Mouse (Mus musculus) cortical plate, adult 2 months (tissue): ENCODE results near the gene Hmgcl. TPM values are rescaled to one million over a fixed set of nuclear protein-coding genes. Genes with fewer than 3 reads are reported as not detected.

Experiments
- H3K27ac ChIP-seq: fragments of 200-500 bp; 2 replicates; pipeline ENCODE4 v1.5.1; 2012; ENCODE audit warnings: low read length, control low read depth, inconsistent platforms; ENCODE audit not compliant: insufficient read depth
- H3K4me1 ChIP-seq: fragments of 200-500 bp; 2 replicates; pipeline ENCODE4 v1.6.1; 2011; ENCODE audit warnings: low read length; ENCODE audit not compliant: control insufficient read depth, insufficient read depth
- H3K4me3 ChIP-seq: fragments of 200-500 bp; 2 replicates; pipeline ENCODE4 v1.5.1; 2011; ENCODE audit warnings: mild to moderate bottlenecking, low read length, control low read depth; ENCODE audit not compliant: insufficient read depth
- CTCF ChIP-seq: fragments of 200-500 bp; IDR thresholded peaks from 2 replicates; pipeline ENCODE4 v1.5.1; 2011; ENCODE audit warnings: mild to moderate bottlenecking, control low read depth, low read length; ENCODE audit not compliant: insufficient read depth; ENCODE audit errors: extremely low read depth
- POLR2A ChIP-seq: fragments of 200-500 bp; IDR thresholded peaks from 2 replicates; pipeline ENCODE4 v1.6.1; 2011; ENCODE audit warnings: mild to moderate bottlenecking, low read length, control low read depth; ENCODE audit not compliant: insufficient read depth; ENCODE audit errors: extremely low read depth
- polyA plus RNA-seq: library from polyadenylated mRNA; depleted of rRNA; stranded (reverse); fragments of >200 nt; gene quantifications from 2 replicates; pipeline ENCODE4 v1.2.3, GENCODE M21; 2012

Hmgcl gene
- polyA plus RNA-seq, 1 experiment: 50.5 TPM

DNA sequence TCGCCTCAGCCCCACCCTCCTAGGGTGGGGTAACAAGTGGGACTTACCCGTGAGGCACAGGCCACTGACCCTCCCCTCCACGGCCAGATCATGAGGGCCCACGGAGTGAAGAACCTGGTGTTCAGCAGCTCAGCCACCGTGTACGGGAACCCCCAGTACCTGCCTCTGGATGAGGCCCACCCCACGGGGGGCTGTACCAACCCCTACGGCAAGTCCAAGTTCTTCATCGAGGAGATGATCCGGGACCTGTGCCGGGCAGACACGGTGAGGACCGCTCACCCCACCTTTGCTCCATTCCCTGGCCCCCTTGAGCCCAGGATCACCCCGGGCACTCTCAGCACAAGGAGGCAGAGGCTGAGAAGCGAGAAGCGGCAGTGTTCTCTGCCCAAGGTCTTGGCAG lies 20.0 kb downstream of the Hmgcl start:
- Histone ChIP-seq H3K4me1 (peaks cover under 1% of the 10 kb centered on the region; the same call in 1 of the 2 replicates), H3K27ac (no peak overlapping the region), H3K4me3 (no peak overlapping the region)
- TF ChIP-seq CTCF: no peak
- TF ChIP-seq POLR2A: no peak

DNA sequence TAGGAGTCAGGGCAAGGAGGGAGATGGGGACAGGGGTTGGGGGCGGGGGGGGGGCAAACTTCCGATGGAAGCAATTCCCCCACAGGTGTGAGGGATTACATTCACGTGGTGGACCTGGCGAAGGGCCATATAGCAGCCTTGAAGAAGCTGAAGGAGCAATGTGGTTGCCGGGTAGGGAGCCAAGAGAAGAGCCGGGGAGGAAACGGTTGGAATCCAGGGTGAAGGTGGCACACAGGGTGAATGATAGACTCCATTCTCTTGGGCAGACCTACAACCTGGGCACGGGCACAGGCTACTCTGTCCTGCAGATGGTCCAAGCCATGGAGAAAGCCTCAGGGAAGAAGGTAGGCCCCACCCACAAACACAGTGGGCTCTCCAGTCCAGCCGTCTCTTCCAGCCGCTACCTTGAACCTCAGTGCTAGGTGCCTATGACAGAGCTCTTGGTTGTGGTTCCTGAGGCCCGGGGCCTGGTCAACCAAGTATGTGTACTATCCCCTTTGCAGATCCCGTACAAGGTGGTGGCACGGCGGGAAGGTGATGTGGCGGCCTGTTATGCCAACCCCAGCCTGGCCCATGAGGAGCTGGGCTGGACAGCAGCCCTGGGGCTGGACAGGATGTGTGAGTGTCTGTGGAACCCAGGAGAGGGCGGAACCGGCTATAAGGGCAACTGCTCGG lies 21.0 kb downstream of the Hmgcl start:
- TF ChIP-seq POLR2A: no peak
- no peak for TF ChIP-seq CTCF
- H3K4me1 ChIP-seq: peaks cover 3% of the 10 kb centered on the region; the same call in 1 of the 2 replicates
- no peak overlapping the region for H3K27ac ChIP-seq
- no peak overlapping the region for H3K4me3 ChIP-seq

DNA sequence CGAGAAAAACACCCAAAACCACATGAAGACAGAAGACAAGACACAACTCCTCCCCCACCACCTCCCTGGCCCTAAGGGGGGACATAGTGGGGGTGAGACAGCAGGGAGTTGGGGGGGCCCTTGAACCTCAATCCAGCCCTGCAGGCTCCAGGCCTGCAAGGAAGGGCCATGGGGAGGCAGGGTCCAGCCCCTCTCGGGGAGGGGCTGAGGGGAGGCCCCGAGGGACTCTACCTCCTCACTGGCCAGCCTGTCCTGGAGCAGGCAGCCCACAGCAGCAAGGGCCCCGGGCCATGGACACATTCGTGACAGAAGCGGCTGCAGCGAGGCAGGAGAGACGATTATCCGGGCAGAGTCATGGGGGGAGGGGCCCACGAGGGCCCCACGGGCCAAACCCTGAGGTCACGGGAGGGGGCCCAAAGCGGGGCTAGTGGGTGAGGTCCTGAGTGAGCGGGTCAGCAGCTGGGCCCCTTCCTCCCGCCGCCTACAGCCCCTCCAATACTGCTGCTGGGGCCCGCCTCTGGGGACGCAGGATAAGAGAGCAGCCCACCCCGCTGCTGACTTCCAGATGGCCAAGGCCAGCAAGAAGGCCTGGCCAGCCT lies 22.1 kb downstream of the Hmgcl start:
- no peak overlapping the region for H3K27ac ChIP-seq

DNA sequence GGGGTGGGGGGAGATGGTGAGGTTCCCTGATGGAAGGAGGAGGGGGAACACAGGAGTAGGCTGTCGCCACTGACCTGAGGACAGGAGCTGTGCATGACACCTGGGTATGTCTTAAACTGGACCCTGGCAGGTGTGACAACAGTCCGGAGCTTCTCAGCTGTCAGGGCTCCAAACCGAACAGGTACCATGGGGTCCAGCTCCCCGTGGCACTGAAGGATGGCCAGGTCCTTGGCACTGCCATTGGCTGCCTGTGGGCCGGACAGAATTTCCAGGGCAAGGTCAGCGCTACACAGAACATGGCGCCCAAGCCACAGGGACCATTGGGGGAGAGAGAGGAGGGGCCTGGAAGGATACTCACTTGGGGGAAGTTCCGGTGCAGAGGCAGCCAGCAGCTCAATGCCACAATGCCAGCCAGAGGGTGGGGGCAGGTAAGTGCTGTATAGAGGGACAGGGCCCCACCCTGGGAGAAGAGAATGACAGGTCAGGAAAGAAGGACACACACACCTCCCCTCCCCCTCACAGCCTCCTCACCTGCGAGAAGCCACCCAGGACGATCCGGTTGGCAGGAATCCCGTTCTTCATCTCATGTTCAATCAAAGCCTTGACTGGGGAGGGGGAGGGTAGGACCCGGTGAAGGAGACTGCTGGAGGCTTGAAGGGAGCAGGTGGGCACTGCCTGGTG lies 23.0 kb downstream of the Hmgcl start:
- no peak for TF ChIP-seq CTCF
- TF ChIP-seq POLR2A: no peak
- Histone ChIP-seq H3K4me3 (no peak overlapping the region), H3K27ac (no peak overlapping the region), H3K4me1 (peaks cover 3% of the 10 kb centered on the region; the same call in 1 of the 2 replicates)

More for the DNA sequence above, 22.1 kb downstream of the Hmgcl start:
- TF ChIP-seq POLR2A (no peak), CTCF (no peak)
- no peak overlapping the region for H3K4me3 ChIP-seq
- H3K4me1 ChIP-seq: peaks cover 3% of the 10 kb centered on the region; the same call in 1 of the 2 replicates

DNA sequence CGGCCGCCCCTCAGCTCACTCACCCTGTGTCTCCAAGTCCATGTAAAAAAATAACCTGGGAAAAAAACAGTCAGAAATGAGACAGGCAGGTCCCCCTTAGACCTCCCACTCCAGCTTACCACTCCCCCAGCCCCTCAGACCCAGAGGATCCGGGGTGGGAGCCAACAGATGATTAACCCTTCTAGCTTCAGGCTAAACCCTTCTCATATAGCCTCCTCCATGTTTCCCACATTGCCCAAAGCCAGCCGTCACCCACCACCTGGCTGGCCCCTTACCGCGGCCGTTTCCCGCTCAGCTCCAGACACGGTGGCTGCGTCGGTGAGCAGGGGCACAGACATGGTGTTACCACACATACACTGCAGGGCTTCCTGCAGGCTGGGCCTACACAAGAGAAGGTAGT lies 24.3 kb downstream of the Hmgcl start:
- H3K4me1 ChIP-seq: peaks cover 3% of the 10 kb centered on the region; the same call in 1 of the 2 replicates
- no peak overlapping the region for H3K27ac ChIP-seq
- TF ChIP-seq POLR2A (no peak), CTCF (no peak)
- H3K4me3 ChIP-seq: no peak overlapping the region; the same call in 1 of the 2 replicates

DNA sequence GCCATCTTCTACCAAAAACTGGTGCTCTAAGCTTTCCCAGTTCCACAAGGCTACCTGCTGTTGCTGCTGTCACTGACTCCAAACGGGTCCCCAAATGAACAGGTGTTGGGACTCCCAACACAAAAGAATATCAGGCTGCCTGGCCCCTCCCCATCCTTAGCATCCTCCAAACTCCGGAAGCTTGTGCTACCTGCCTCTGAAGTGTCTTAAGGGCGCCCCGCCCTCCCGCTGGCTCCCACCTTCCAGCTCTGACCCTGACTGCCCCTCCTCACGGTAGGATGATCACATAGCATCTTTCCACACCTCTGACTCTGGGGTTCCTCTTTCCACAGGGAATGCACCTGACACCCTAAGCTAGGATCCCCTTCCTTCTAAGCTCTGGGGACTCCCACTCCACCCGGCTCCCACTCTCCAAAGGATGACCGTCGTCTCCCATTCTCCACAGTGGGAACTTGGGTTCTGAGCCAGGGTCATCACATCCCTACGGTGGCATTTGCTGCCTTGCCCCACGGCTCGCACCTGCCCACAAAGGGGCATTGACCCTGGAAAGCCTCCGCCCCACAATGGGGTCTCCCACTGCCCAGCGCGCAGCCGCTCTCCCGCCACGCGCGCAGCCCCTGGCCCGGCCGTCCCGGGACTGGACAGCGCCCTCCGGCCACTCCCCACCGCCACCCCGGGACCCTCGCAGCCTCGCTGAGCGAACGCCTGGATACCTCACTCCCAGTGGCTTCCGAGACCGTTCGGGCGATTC lies 25.7 kb downstream of the Hmgcl start:
- TF ChIP-seq CTCF (no peak), POLR2A (no peak)
- peaks cover 3% of the 10 kb centered on the region; the same call in 1 of the 2 replicates for H3K4me1 ChIP-seq
- peak overlapping the region; percentile 40 for H3K4me3 ChIP-seq
- no peak overlapping the region for H3K27ac ChIP-seq

DNA sequence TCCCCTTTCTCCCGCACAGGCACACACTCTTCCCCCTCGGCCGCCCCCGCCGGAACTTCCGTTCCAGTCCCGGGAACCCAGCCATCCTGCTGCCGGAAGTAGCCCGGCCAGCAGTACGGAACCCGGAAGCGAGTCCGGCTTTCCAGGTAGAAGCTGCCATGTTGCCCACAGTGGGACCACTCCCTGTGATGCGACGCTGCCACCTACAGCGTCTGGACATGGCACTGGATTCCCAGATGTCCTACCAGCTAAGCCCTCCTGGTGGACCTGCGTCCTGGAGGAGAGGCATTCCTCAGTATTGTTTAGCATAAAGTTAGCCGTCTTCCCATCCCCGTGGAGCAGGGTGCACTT lies 26.3 kb downstream of the Hmgcl start, which contains the start of gene Lypla2:
TSS of gene Lypla2 (minus strand) at position 71 of the 351 bp plus-strand sequence.
- TF ChIP-seq CTCF (no peak), POLR2A (0 out of 2 replicates have a peak, but pooled peaks have one; percentile 70)
- H3K27ac ChIP-seq: no peak within 1 kb of the TSS
- H3K4me1 ChIP-seq: peaks cover 3% of the 10 kb centered on the region; the same call in 1 of the 2 replicates
- H3K4me3 ChIP-seq: peak within 1 kb of the TSS; percentile 40

DNA sequence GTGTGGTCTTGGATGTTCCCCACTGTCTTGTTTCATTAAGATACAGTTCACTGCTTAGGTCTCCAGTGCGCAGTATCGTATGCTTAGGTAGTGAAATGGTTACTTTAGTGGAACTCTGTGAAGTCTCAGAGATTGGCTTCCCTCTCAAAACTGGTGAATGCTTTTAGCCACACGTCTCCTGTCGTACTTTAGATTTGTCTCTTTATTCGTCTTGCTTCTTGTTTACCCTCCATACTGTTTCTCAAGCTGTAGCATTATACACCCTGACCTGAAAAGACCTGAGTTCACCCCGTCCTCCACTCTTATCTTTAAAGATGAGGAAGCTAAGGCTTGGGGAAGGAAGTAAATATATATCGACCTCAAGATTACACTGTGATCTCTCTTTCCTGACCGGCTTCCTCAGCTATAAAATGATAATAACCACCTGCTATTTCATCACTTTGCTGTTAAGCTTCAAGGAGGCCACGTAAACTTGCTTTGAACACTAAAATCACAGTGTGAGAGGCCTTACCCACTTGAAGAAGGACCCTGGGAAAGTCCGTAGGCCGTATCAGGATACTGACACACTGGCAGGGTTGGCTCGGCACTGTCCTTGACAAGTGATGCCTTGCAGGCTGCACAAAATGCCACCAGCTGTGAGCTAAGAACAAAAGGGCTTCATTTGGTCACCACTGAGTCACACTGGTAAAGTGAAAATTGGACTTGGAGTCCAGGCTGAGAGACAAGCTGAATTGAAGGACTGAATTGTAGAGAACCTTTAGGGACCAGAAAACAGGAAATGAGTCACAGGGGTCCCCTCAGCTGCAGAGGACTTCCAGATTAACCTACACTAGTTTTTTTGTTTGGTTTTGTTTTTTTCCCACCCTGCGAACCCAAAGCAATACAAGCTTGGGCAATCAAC lies 26.9 kb downstream of the Hmgcl start:
- peak overlapping the region; percentile 40 for H3K4me3 ChIP-seq
- H3K4me1 ChIP-seq: peaks cover 3% of the 10 kb centered on the region; the same call in 1 of the 2 replicates
- no peak overlapping the region for H3K27ac ChIP-seq
- TF ChIP-seq CTCF (no peak), POLR2A (no peak)
